Comparison of ENCODE assay signal across 9 mouse cellular contexts in the genomic region with DNA sequence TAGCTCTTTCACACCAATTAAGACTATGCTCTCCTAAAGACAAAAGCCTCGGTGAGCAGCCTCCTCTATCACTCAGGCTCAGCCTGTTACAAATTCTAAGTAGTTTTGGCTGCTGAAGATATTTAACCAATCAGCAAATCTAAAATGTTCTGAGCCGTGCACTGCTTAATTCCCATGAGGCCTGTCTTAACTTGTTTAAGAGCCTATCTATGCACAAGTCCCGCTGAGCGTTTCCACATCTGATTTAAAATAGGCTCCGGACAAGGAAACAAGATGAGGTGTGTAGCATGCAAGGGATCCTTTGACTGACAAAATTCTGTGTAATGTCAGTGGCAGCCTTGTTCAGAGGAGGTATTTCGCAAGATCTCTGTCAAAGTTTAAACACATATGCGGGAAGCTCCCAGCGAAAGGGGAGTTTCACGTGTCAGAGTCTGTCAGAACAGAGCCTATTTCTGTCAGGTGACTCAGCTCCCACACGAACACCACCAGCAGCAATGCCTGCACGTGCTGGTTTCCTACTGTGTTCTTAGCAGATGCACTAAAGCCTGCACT.
DNase-seq lines count a peak whose midpoint lies in the region; ATAC-seq and TF ChIP-seq lines count a peak whose summit lies in the region.
"Had no signal": no experiment of that assay in that cellular context is flagged by ENCODE, and none has a peak within 500 bp of the region (broad histone marks: within the 10 kb centered on the region; RNA-seq: fewer than 3 reads in every experiment).

No protein-coding gene starts in this region.

- no peaks in the 10 kb centered on the region for H3K9me3 ChIP-seq in lung, embryonic 15.5 days
- H3K9me3 ChIP-seq in embryonic facial prominence, embryonic 14.5 days (ENCODE audit: control insufficient read depth, low read length): no peaks in the 10 kb centered on the region
- no peaks in the 10 kb centered on the region for H3K9me3 ChIP-seq in kidney, embryonic 14.5 days (ENCODE audit: control insufficient read depth, low read length)
- H3K9me3 ChIP-seq: midbrain, embryonic 12.5 days had no signal

- no peak for TF ChIP-seq POLR2A in olfactory bulb, adult 2 months (IDR thresholded peaks at IDR 0.05; ENCODE audit: insufficient read depth, low read depth, low read length)

- no peaks in the 10 kb centered on the region for H3K36me3 ChIP-seq in lung, embryonic 15.5 days
- no peaks in the 10 kb centered on the region for H3K36me3 ChIP-seq in embryonic facial prominence, embryonic 14.5 days (ENCODE audit: control insufficient read depth, insufficient read depth, low read length)
- no peaks in the 10 kb centered on the region for H3K36me3 ChIP-seq in kidney, embryonic 14.5 days (ENCODE audit: control insufficient read depth, insufficient read depth, low read length)
- H3K36me3 ChIP-seq: midbrain, embryonic 12.5 days had no signal

- no peak overlapping the region for H3K27ac ChIP-seq in lung, embryonic 15.5 days
- H3K27ac ChIP-seq in embryonic facial prominence, embryonic 14.5 days (replicated peaks; ENCODE audit: low read depth, low read length): no peak overlapping the region
- no peak overlapping the region for H3K27ac ChIP-seq in kidney, embryonic 14.5 days (ENCODE audit: low read depth, low read length)
- peak overlapping the region; percentile 69 for H3K27ac ChIP-seq in olfactory bulb, adult 2 months (ENCODE audit: insufficient read depth, low read depth, low read length)
- H3K27ac ChIP-seq: midbrain, embryonic 12.5 days had no signal

- DNase-seq in lung, adult 18-20 months: no peak
- peak; percentile 80 for DNase-seq in embryonic facial prominence, embryonic 14.5 days (ENCODE audit: low spot score)
- no peak for DNase-seq in spleen, postnatal 4 days (ENCODE audit: low spot score in 2 of 2)

- no peak overlapping the region for H3K4me2 ChIP-seq in lung, embryonic 15.5 days
- no peak overlapping the region for H3K4me2 ChIP-seq in embryonic facial prominence, embryonic 14.5 days (ENCODE audit: low read depth, low read length)
- no peak overlapping the region for H3K4me2 ChIP-seq in kidney, embryonic 14.5 days (replicated peaks; ENCODE audit: low read depth, low read length)
- H3K4me2 ChIP-seq: midbrain, embryonic 12.5 days had no signal

- H3K27me3 ChIP-seq in lung, embryonic 15.5 days: no peaks in the 10 kb centered on the region
- no peaks in the 10 kb centered on the region for H3K27me3 ChIP-seq in embryonic facial prominence, embryonic 14.5 days (replicated peaks; ENCODE audit: control insufficient read depth, insufficient read depth, low read length)
- no peaks in the 10 kb centered on the region for H3K27me3 ChIP-seq in kidney, embryonic 14.5 days (ENCODE audit: control insufficient read depth, insufficient read depth, low read length)
- H3K27me3 ChIP-seq: midbrain, embryonic 12.5 days had no signal

- H3K4me1 ChIP-seq in lung, embryonic 15.5 days: no peaks in the 10 kb centered on the region
- 0 out of 2 replicates have a peak, but pooled peaks cover 8% of the 10 kb centered on the region for H3K4me1 ChIP-seq in embryonic facial prominence, embryonic 14.5 days (ENCODE audit: control insufficient read depth, insufficient read depth, low read length)
- H3K4me1 ChIP-seq in kidney, embryonic 14.5 days (ENCODE audit: control insufficient read depth, insufficient read depth, low read length): no peaks in the 10 kb centered on the region
- 0 out of 2 replicates have a peak, but pooled peaks cover 2% of the 10 kb centered on the region for H3K4me1 ChIP-seq in olfactory bulb, adult 2 months (ENCODE audit: control insufficient read depth, insufficient read depth, low read length)
- H3K4me1 ChIP-seq: midbrain, embryonic 12.5 days had no signal

- no peak overlapping the region for H3K9ac ChIP-seq in lung, embryonic 15.5 days
- H3K9ac ChIP-seq in embryonic facial prominence, embryonic 14.5 days (ENCODE audit: low read depth, low read length): no peak overlapping the region
- H3K9ac ChIP-seq in kidney, embryonic 14.5 days (ENCODE audit: low read depth, low read length): no peak overlapping the region
- H3K9ac ChIP-seq: midbrain, embryonic 12.5 days had no signal

- 0 out of 2 replicates have a peak, but pooled peaks have one; percentile 14 for ATAC-seq in lung, embryonic 15.5 days (ENCODE audit: borderline replicate concordance, extremely low read depth, low FRiP score, low TSS enrichment)
- peak; percentile 71 for ATAC-seq in embryonic facial prominence, embryonic 14.5 days (ENCODE audit: low read depth)
- ATAC-seq in kidney, embryonic 14.5 days (ENCODE audit: low FRiP score, low TSS enrichment): peak; percentile 51; the same call in 1 of the 2 replicates
- ATAC-seq in activated CD4-positive, CD25-positive, alpha-beta regulatory T cell, adult 4 months: no peak
- ATAC-seq in monocyte, adult 5-6 weeks (replicated peaks; ENCODE audit: insufficient number of reproducible peaks, low FRiP score, low TSS enrichment, poor library complexity, severe bottlenecking): no peak

- no peak for TF ChIP-seq CTCF in olfactory bulb, adult 2 months (IDR thresholded peaks at IDR 0.05; ENCODE audit: insufficient read depth, low read depth, low read length)

- no peak overlapping the region for H3K4me3 ChIP-seq in lung, embryonic 15.5 days
- no peak overlapping the region for H3K4me3 ChIP-seq in embryonic facial prominence, embryonic 14.5 days (ENCODE audit: low read depth, low read length)
- no peak overlapping the region for H3K4me3 ChIP-seq in kidney, embryonic 14.5 days (ENCODE audit: low read length)
- H3K4me3 ChIP-seq in olfactory bulb, adult 2 months (ENCODE audit: insufficient read depth, low read depth, low read length): no peak overlapping the region
- H3K4me3 ChIP-seq: midbrain, embryonic 12.5 days had no signal

- 32% methylated on average over 11 of the region's 11 CpGs for WGBS in lung, embryonic 15.5 days
- 39% methylated on average over 11 of the region's 11 CpGs for WGBS in embryonic facial prominence, embryonic 14.5 days
- WGBS in kidney, embryonic 14.5 days: 44% methylated on average over 11 of the region's 11 CpGs
- WGBS in olfactory bulb, adult 2 months: 29% methylated on average over 11 of the region's 11 CpGs

Comparison
In these comparisons a context has a peak if more than half of its experiments do, and no peak if none do; other contexts are left out.
1. ATAC-seq: peak in lung, embryonic 15.5 days (single experiment), embryonic facial prominence, embryonic 14.5 days (single experiment) and kidney, embryonic 14.5 days (single experiment); none in activated CD4-positive, CD25-positive, alpha-beta regulatory T cell, adult 4 months (single experiment) and monocyte, adult 5-6 weeks (single experiment).